Mouse (Mus musculus): ENCODE measurements around the gene Gm17087. TPM values are rescaled to one million over a fixed set of nuclear protein-coding genes. Genes with fewer than 3 reads are reported as not detected.

The Gm17087 gene
- polyA plus RNA-seq, 1 experiment from 2014 or later = not detected

GRCm38 (mm10) chr17:8548733-8549132, 18.0 kb downstream of the Gm17087 start:
- WGBS = 87% methylated on average over 4 of the region's 4 CpGs
- ATAC-seq (replicated peaks; ENCODE audit: low FRiP score, low read depth) (no peak), DNase-seq (ENCODE audit: low spot score) (no peak)
- H3K27ac ChIP-seq = no peak overlapping the region
- H3K27me3 ChIP-seq (ENCODE audit: insufficient read depth, low read length) = no peaks in the 10 kb centered on the region
- H3K4me3 ChIP-seq (replicated peaks; ENCODE audit: low read depth, low read length) = no peak overlapping the region
- no peaks in the 10 kb centered on the region for H3K36me3 ChIP-seq (ENCODE audit: insufficient read depth, low read length)
- TF ChIP-seq CTCF (IDR thresholded peaks at IDR 0.05; ENCODE audit: low read depth) = no peak
- no peak overlapping the region for H3K4me2 ChIP-seq (ENCODE audit: low read length)
- H3K4me1 ChIP-seq (replicated peaks; ENCODE audit: insufficient read depth, low read length) = no peaks in the 10 kb centered on the region
- no peaks in the 10 kb centered on the region for H3K9me3 ChIP-seq (replicated peaks; ENCODE audit: low read length)
- H3K9ac ChIP-seq (ENCODE audit: low read depth, low read length) = no peak overlapping the region

- no peak for TF ChIP-seq CTCF (IDR thresholded peaks at IDR 0.05; ENCODE audit: low read depth)
- H3K36me3 ChIP-seq (ENCODE audit: insufficient read depth, low read length) = no peaks in the 10 kb centered on the region
- WGBS = 73% methylated on average over 9 of the region's 9 CpGs
- no peak for DNase-seq (ENCODE audit: low spot score)
- no peak overlapping the region for H3K9ac ChIP-seq (ENCODE audit: low read depth, low read length)
- H3K9me3 ChIP-seq (replicated peaks; ENCODE audit: low read length) = no peaks in the 10 kb centered on the region
- ATAC-seq (replicated peaks; ENCODE audit: low FRiP score, low read depth) = no peak
- H3K4me3 ChIP-seq (replicated peaks; ENCODE audit: low read depth, low read length) = no peak overlapping the region
- no peaks in the 10 kb centered on the region for H3K27me3 ChIP-seq (ENCODE audit: insufficient read depth, low read length)
- H3K4me1 ChIP-seq (replicated peaks; ENCODE audit: insufficient read depth, low read length) = no peaks in the 10 kb centered on the region
- H3K27ac ChIP-seq = no peak overlapping the region
- H3K4me2 ChIP-seq (ENCODE audit: low read length) = no peak overlapping the region
Observed at GRCm38 (mm10) chr17:8546366-8546765, 20.4 kb downstream of the Gm17087 start.

GRCm38 (mm10) chr17:8541974-8542538, 24.7 kb downstream of the Gm17087 start:
- WGBS = 80% methylated on average over 14 of the region's 14 CpGs
- DNase-seq (ENCODE audit: low spot score) = no peak
- no peaks in the 10 kb centered on the region for H3K27me3 ChIP-seq (ENCODE audit: insufficient read depth, low read length)

GRCm38 (mm10) chr17:8538102-8538501, 28.6 kb downstream of the Gm17087 start:
- Histone ChIP-seq H3K36me3 (ENCODE audit: insufficient read depth, low read length) (no peaks in the 10 kb centered on the region), H3K4me2 (ENCODE audit: low read length) (no peak overlapping the region), H3K9me3 (replicated peaks; ENCODE audit: low read length) (no peaks in the 10 kb centered on the region), H3K27me3 (ENCODE audit: insufficient read depth, low read length) (no peaks in the 10 kb centered on the region), H3K9ac (ENCODE audit: low read depth, low read length) (no peak overlapping the region), H3K27ac (no peak overlapping the region), H3K4me3 (replicated peaks; ENCODE audit: low read depth, low read length) (no peak overlapping the region), H3K4me1 (replicated peaks; ENCODE audit: insufficient read depth, low read length) (no peaks in the 10 kb centered on the region)
- peak; percentile 44; the same call in 1 of the 2 replicates for TF ChIP-seq CTCF (IDR thresholded peaks at IDR 0.05; ENCODE audit: low read depth)
- no peak for DNase-seq (ENCODE audit: low spot score)
- WGBS = 72% methylated on average over 3 of the region's 3 CpGs
- no peak for ATAC-seq (replicated peaks; ENCODE audit: low FRiP score, low read depth)

More at GRCm38 (mm10) chr17:8541974-8542538, 24.7 kb downstream of the Gm17087 start:
- ATAC-seq (replicated peaks; ENCODE audit: low FRiP score, low read depth) = no peak
- Histone ChIP-seq H3K36me3 (ENCODE audit: insufficient read depth, low read length) (no peaks in the 10 kb centered on the region), H3K27ac (no peak overlapping the region), H3K4me2 (ENCODE audit: low read length) (no peak overlapping the region), H3K4me1 (replicated peaks; ENCODE audit: insufficient read depth, low read length) (no peaks in the 10 kb centered on the region), H3K4me3 (replicated peaks; ENCODE audit: low read depth, low read length) (no peak overlapping the region), H3K9ac (ENCODE audit: low read depth, low read length) (no peak overlapping the region), H3K9me3 (replicated peaks; ENCODE audit: low read length) (no peaks in the 10 kb centered on the region)
- no peak for TF ChIP-seq CTCF (IDR thresholded peaks at IDR 0.05; ENCODE audit: low read depth)

GRCm38 (mm10) chr17:8536522-8536921, 30.2 kb downstream of the Gm17087 start:
- TF ChIP-seq CTCF (IDR thresholded peaks at IDR 0.05; ENCODE audit: low read depth) = no peak
- Histone ChIP-seq H3K27ac (no peak overlapping the region), H3K4me1 (replicated peaks; ENCODE audit: insufficient read depth, low read length) (no peaks in the 10 kb centered on the region), H3K27me3 (ENCODE audit: insufficient read depth, low read length) (no peaks in the 10 kb centered on the region), H3K4me2 (ENCODE audit: low read length) (no peak overlapping the region), H3K9me3 (replicated peaks; ENCODE audit: low read length) (no peaks in the 10 kb centered on the region), H3K9ac (ENCODE audit: low read depth, low read length) (no peak overlapping the region), H3K4me3 (replicated peaks; ENCODE audit: low read depth, low read length) (no peak overlapping the region), H3K36me3 (ENCODE audit: insufficient read depth, low read length) (no peaks in the 10 kb centered on the region)
- no peak for DNase-seq (ENCODE audit: low spot score)
- no peak for ATAC-seq (replicated peaks; ENCODE audit: low FRiP score, low read depth)
- WGBS = 66% methylated on average over 6 of the region's 6 CpGs

GRCm38 (mm10) chr17:8533828-8534227, 32.9 kb downstream of the Gm17087 start:
- no peak for DNase-seq (ENCODE audit: low spot score)
- Histone ChIP-seq H3K9me3 (replicated peaks; ENCODE audit: low read length) (no peaks in the 10 kb centered on the region), H3K27me3 (ENCODE audit: insufficient read depth, low read length) (no peaks in the 10 kb centered on the region), H3K36me3 (ENCODE audit: insufficient read depth, low read length) (no peaks in the 10 kb centered on the region), H3K4me1 (replicated peaks; ENCODE audit: insufficient read depth, low read length) (no peaks in the 10 kb centered on the region), H3K9ac (ENCODE audit: low read depth, low read length) (no peak overlapping the region), H3K27ac (no peak overlapping the region), H3K4me3 (replicated peaks; ENCODE audit: low read depth, low read length) (no peak overlapping the region), H3K4me2 (ENCODE audit: low read length) (no peak overlapping the region)
- ATAC-seq (replicated peaks; ENCODE audit: low FRiP score, low read depth) = no peak
- WGBS = 42% methylated on average over 3 of the region's 3 CpGs
- TF ChIP-seq CTCF (IDR thresholded peaks at IDR 0.05; ENCODE audit: low read depth) = peak; percentile 51

GRCm38 (mm10) chr17:8532609-8533008, 34.1 kb downstream of the Gm17087 start:
- Histone ChIP-seq H3K9me3 (replicated peaks; ENCODE audit: low read length) (no peaks in the 10 kb centered on the region), H3K27me3 (ENCODE audit: insufficient read depth, low read length) (peaks cover 3% of the 10 kb centered on the region; the same call in 1 of the 2 replicates), H3K4me2 (ENCODE audit: low read length) (no peak overlapping the region), H3K4me3 (replicated peaks; ENCODE audit: low read depth, low read length) (no peak overlapping the region), H3K27ac (no peak overlapping the region), H3K9ac (ENCODE audit: low read depth, low read length) (no peak overlapping the region), H3K4me1 (replicated peaks; ENCODE audit: insufficient read depth, low read length) (no peaks in the 10 kb centered on the region), H3K36me3 (ENCODE audit: insufficient read depth, low read length) (no peaks in the 10 kb centered on the region)
- 64% methylated on average over 4 of the region's 4 CpGs for WGBS
- ATAC-seq (replicated peaks; ENCODE audit: low FRiP score, low read depth) (no peak), DNase-seq (ENCODE audit: low spot score) (no peak)
- no peak for TF ChIP-seq CTCF (IDR thresholded peaks at IDR 0.05; ENCODE audit: low read depth)

All from kidney, postnatal 0 days (tissue).